Mouse (Mus musculus) kidney, embryonic 14.5 days (tissue): ENCODE measurements at regions not wholly inside any gene's neighbourhood (a gene's known extent, or its start where the extent isn't known, plus 50 kb on each side); places are given as distances from the start of the nearest gene placed in this dataset.

ENCODE experiments used
- ATAC-seq: fragments of 200-750 bp; cut with Nextera tagmentation; 2 replicates; pipeline ENCODE4 v1.8.0; 2017; ENCODE audit warnings: moderate number of reproducible peaks, mild to moderate bottlenecking, moderate TSS enrichment, moderate library complexity; ENCODE audit not compliant: low FRiP score, low TSS enrichment
- H3K27ac ChIP-seq: fragments of 300-500 bp; sonication (generic); 2 replicates; pipeline ENCODE4 v1.5.1; 2014; ENCODE audit warnings: low read depth, mild to moderate bottlenecking, low read length, moderate library complexity, mixed read lengths
- H3K27me3 ChIP-seq: fragments of 300-500 bp; sonication (generic); 2 replicates; pipeline ENCODE4 v1.6.1; 2014; ENCODE audit warnings: mild to moderate bottlenecking, low read length; ENCODE audit not compliant: control insufficient read depth, insufficient read depth
- H3K36me3 ChIP-seq: fragments of 300-500 bp; sonication (generic); 2 replicates; pipeline ENCODE4 v1.6.1; 2014; ENCODE audit warnings: low read length, mixed read lengths; ENCODE audit not compliant: control insufficient read depth, insufficient read depth
- H3K4me1 ChIP-seq: fragments of 300-500 bp; sonication (generic); 2 replicates; pipeline ENCODE4 v1.6.1; 2014; ENCODE audit warnings: low read length, mixed read lengths; ENCODE audit not compliant: control insufficient read depth, insufficient read depth
- H3K4me2 ChIP-seq: fragments of 300-500 bp; sonication (generic); replicated peaks from 2 replicates; pipeline ENCODE4 v1.6.1; 2014; ENCODE audit warnings: low read depth, mild to moderate bottlenecking, low read length
- H3K4me3 ChIP-seq: fragments of 300-500 bp; sonication (generic); 2 replicates; pipeline ENCODE4 v1.5.1; 2014; ENCODE audit warnings: mild to moderate bottlenecking, low read length
- H3K9ac ChIP-seq: fragments of 300-500 bp; sonication (generic); 2 replicates; pipeline ENCODE4 v1.6.1; 2014; ENCODE audit warnings: low read depth, mild to moderate bottlenecking, low read length, moderate library complexity
- H3K9me3 ChIP-seq: fragments of 300-500 bp; sonication (generic); 2 replicates; pipeline ENCODE4 v1.6.1; 2016; ENCODE audit warnings: low read length; ENCODE audit not compliant: control insufficient read depth
- WGBS: fragments of 180-500 bp; shearing (Covaris S2); extraction: QIAGEN DNeasy Blood & Tissue Kit; methylation state at CpG from one replicate; pipeline ENCODE4 v1.1.7; 2014; 5-methylcytosine and 5-hydroxymethylcytosine counted together

GRCm38 (mm10) chr10:20891426-20891825, 60.9 kb upstream of the Ahi1 start:
- H3K36me3 ChIP-seq, result no peaks in the 10 kb centered on the region
- no peak overlapping the region for H3K9ac ChIP-seq
- WGBS, result 82% methylated on average over 6 of the region's 6 CpGs
- H3K4me1 ChIP-seq, result no peaks in the 10 kb centered on the region
- ATAC-seq, result no peak
- no peak overlapping the region for H3K4me2 ChIP-seq
- no peaks in the 10 kb centered on the region for H3K9me3 ChIP-seq
- H3K27ac ChIP-seq, result no peak overlapping the region
- no peaks in the 10 kb centered on the region for H3K27me3 ChIP-seq
- H3K4me3 ChIP-seq, result no peak overlapping the region

DNA sequence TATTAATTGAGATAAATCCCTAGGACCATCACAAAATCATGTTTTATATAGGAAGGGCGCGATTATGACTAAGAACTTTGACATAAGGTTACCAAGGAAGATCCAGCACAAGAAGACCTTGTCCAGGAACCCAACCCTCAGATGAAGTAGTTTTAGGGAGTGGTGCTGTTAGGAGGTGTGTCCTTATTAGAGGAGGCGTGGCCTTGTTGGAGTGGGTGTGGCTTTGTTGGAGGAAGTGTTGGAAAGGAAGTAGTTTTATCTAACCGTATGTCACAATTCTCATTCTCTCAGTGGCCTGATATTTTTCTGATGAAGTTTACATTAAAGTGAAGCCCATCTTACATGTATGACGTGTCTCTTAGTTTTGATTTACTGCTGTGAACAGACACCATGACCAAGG, 68.7 kb upstream of the Ahi1 start:
- no peak overlapping the region for H3K9ac ChIP-seq
- H3K4me1 ChIP-seq, result no peaks in the 10 kb centered on the region
- H3K9me3 ChIP-seq, result no peaks in the 10 kb centered on the region
- ATAC-seq, result no peak
- no peak overlapping the region for H3K4me3 ChIP-seq
- H3K27ac ChIP-seq, result no peak overlapping the region
- WGBS, result 92% methylated on average over 5 of the region's 5 CpGs
- no peaks in the 10 kb centered on the region for H3K27me3 ChIP-seq
- no peak overlapping the region for H3K4me2 ChIP-seq
- no peaks in the 10 kb centered on the region for H3K36me3 ChIP-seq

- H3K27ac ChIP-seq, result no peak overlapping the region
- H3K4me1 ChIP-seq, result no peaks in the 10 kb centered on the region
- no peaks in the 10 kb centered on the region for H3K27me3 ChIP-seq
- no peaks in the 10 kb centered on the region for H3K9me3 ChIP-seq
- no peak for ATAC-seq
- no peak overlapping the region for H3K4me2 ChIP-seq
- no peaks in the 10 kb centered on the region for H3K36me3 ChIP-seq
- H3K4me3 ChIP-seq, result no peak overlapping the region
- H3K9ac ChIP-seq, result no peak overlapping the region
- 89% methylated on average over 8 of the region's 8 CpGs for WGBS
Observed at GRCm38 (mm10) chr10:20882599-20882998, 69.7 kb upstream of the Ahi1 start.

DNA sequence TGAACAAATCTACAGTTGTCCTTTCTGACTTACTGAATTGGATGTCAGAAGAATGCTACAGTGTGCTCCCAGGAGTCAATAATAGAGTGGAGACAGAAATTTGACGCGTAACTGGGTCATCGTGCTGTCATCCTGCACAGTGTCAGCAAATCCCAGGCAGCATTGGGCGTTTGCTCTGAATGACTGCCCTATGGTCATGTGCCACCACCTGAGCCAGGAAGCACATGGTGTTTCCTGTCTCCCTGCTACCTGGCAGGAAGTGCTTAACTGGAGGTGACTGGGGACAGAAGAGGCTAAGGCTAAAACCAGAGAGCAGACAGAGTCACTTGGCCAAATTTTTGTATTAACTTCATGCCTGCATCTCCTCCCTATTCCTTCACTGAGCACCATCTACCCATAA, 72.1 kb upstream of the Ahi1 start:
- no peaks in the 10 kb centered on the region for H3K36me3 ChIP-seq
- H3K27me3 ChIP-seq, result no peaks in the 10 kb centered on the region
- 88% methylated on average over 4 of the region's 4 CpGs for WGBS
- H3K27ac ChIP-seq, result no peak overlapping the region
- no peak for ATAC-seq
- H3K9me3 ChIP-seq, result no peaks in the 10 kb centered on the region
- no peak overlapping the region for H3K9ac ChIP-seq
- H3K4me3 ChIP-seq, result no peak overlapping the region
- H3K4me1 ChIP-seq, result no peaks in the 10 kb centered on the region
- H3K4me2 ChIP-seq, result no peak overlapping the region

DNA sequence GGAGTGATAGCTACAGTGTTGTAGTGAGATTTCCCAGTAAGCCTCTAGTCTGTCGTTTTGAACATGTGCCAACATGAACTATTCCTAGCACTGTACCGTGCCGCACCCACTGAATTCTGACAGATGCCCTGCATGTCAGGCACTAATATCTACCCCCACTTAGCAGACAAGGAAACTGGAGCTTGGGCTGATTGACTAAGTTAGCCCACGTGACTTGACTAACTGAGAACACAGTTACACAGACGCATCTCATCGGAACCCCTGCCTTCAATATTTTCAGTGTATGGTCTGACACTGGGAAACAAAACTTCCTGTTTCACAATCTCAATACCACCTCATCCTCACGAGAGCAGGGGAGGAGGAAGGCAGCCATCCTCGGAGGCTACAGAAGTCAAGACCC, 72.9 kb upstream of the Ahi1 start:
- 82% methylated on average over 8 of the region's 8 CpGs for WGBS
- no peak for ATAC-seq
- no peaks in the 10 kb centered on the region for H3K27me3 ChIP-seq

DNA sequence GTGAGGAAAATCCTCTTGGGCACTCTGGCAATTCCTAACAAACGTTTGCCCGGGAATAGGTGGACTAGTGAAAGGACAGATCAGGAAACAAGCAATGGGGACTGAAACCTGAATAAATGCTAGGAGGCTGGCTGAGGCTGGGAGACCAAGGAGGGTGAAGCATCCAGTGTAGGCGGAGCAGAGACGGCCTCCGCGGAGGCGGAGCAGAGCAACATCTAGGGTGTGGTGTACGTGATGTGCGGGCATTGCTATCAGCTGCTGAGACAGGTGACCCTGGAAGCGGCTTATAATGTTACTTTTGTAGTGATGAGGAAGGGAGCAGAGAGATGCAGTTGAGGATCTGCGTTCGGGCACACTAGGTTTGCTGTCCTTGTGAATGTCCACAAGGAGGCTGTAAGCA, 85.3 kb upstream of the Ahi1 start:
- H3K9me3 ChIP-seq, result no peaks in the 10 kb centered on the region
- WGBS, result 91% methylated on average over 12 of the region's 12 CpGs

More for the DNA sequence above, 72.9 kb upstream of the Ahi1 start:
- Histone ChIP-seq H3K4me2 (no peak overlapping the region), H3K4me1 (no peaks in the 10 kb centered on the region), H3K9ac (no peak overlapping the region), H3K4me3 (no peak overlapping the region), H3K27ac (no peak overlapping the region), H3K9me3 (no peaks in the 10 kb centered on the region), H3K36me3 (no peaks in the 10 kb centered on the region)

GRCm38 (mm10) chr10:20865031-20865430, 87.3 kb upstream of the Ahi1 start:
- no peak overlapping the region for H3K4me3 ChIP-seq
- no peaks in the 10 kb centered on the region for H3K9me3 ChIP-seq
- ATAC-seq, result no peak
- H3K4me1 ChIP-seq, result no peaks in the 10 kb centered on the region
- H3K27me3 ChIP-seq, result no peaks in the 10 kb centered on the region
- WGBS, result 78% methylated on average over 4 of the region's 4 CpGs
- H3K36me3 ChIP-seq, result no peaks in the 10 kb centered on the region
- no peak overlapping the region for H3K9ac ChIP-seq
- no peak overlapping the region for H3K27ac ChIP-seq
- H3K4me2 ChIP-seq, result no peak overlapping the region

More for the DNA sequence above, 85.3 kb upstream of the Ahi1 start:
- Histone ChIP-seq H3K4me3 (no peak overlapping the region), H3K4me1 (no peaks in the 10 kb centered on the region), H3K4me2 (no peak overlapping the region), H3K27me3 (no peaks in the 10 kb centered on the region), H3K27ac (no peak overlapping the region), H3K9ac (no peak overlapping the region), H3K36me3 (no peaks in the 10 kb centered on the region)
- no peak for ATAC-seq

DNA sequence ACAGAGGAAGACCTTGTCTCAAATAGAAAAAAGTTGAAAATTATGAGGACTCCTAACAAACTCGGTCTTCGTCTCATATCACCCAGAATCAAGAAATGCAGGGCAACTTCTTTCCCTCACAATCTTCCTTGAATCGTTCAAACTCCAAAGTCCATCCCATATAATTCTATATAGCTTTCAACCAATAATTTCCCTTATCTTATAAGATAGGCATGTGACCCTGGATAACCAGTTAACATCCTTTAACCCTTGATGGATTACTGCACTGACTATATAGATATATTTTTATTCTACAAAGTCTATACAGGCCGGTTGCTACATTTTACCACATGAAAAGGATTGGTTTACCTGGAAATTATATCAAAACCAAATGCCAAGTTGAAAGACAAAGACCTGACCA, 94.9 kb upstream of the Ahi1 start:
- H3K36me3 ChIP-seq, result no peaks in the 10 kb centered on the region
- WGBS, result 97% methylated on average over 4 of the region's 4 CpGs
- H3K4me3 ChIP-seq, result no peak overlapping the region
- no peaks in the 10 kb centered on the region for H3K27me3 ChIP-seq
- H3K4me1 ChIP-seq, result peaks cover 4% of the 10 kb centered on the region; the same call in 1 of the 2 replicates
- H3K4me2 ChIP-seq, result no peak overlapping the region
- H3K9me3 ChIP-seq, result no peaks in the 10 kb centered on the region
- no peak for ATAC-seq
- no peak overlapping the region for H3K9ac ChIP-seq
- no peak overlapping the region for H3K27ac ChIP-seq

GRCm38 (mm10) chr10:20854621-20855363, 97.6 kb upstream of the Ahi1 start:
- WGBS, result 13% methylated on average over 14 of the region's 14 CpGs
- no peak for ATAC-seq
- H3K9me3 ChIP-seq, result no peaks in the 10 kb centered on the region

More at GRCm38 (mm10) chr10:20854621-20855363, 97.6 kb upstream of the Ahi1 start:
- no peaks in the 10 kb centered on the region for H3K27me3 ChIP-seq
- H3K4me2 ChIP-seq, result peak overlapping the region; percentile 23
- H3K9ac ChIP-seq, result no peak overlapping the region
- H3K27ac ChIP-seq, result no peak overlapping the region
- H3K4me3 ChIP-seq, result no peak overlapping the region
- no peaks in the 10 kb centered on the region for H3K36me3 ChIP-seq
- H3K4me1 ChIP-seq, result peaks cover 4% of the 10 kb centered on the region; the same call in 1 of the 2 replicates
